Mouse (Mus musculus) liver, adult 2 months (tissue): Measurements from ENCODE around the gene Ppm1d. TPM values are rescaled to one million over a fixed set of nuclear protein-coding genes. Genes with fewer than 3 reads are reported as not detected.

Experiments
- DNase-seq: peaks from one replicate; pipeline ENCODE4 v3.0.0-alpha.2; 2011; ENCODE audit warnings: low read depth, low spot score; ENCODE audit errors: extremely low read depth
- H3K27ac ChIP-seq: fragments of 200-500 bp; replicated peaks from 2 replicates; pipeline ENCODE4 v1.5.1; 2012; ENCODE audit warnings: low read depth, mild to moderate bottlenecking, control low read depth, inconsistent platforms, low read length; ENCODE audit not compliant: insufficient read depth
- H3K27me3 ChIP-seq: fragments of 200-500 bp; 2 replicates; pipeline ENCODE4 v1.6.1; 2012; ENCODE audit warnings: mild to moderate bottlenecking, moderate library complexity, low read length, inconsistent platforms; ENCODE audit not compliant: control insufficient read depth, insufficient read depth
- H3K36me3 ChIP-seq: fragments of 200-500 bp; 2 replicates; pipeline ENCODE4 v1.6.1; 2012; ENCODE audit warnings: low read length, inconsistent platforms; ENCODE audit not compliant: control insufficient read depth, insufficient read depth
- H3K4me1 ChIP-seq: fragments of 200-500 bp; 2 replicates; pipeline ENCODE4 v1.6.1; 2011; ENCODE audit warnings: low read length; ENCODE audit not compliant: control insufficient read depth, insufficient read depth
- H3K4me3 ChIP-seq: fragments of 200-500 bp; 2 replicates; pipeline ENCODE4 v1.5.1; 2011; ENCODE audit warnings: low read depth, mild to moderate bottlenecking, control low read depth, low read length, moderate library complexity; ENCODE audit not compliant: insufficient read depth
- H3K79me2 ChIP-seq: fragments of 200-500 bp; 2 replicates; pipeline ENCODE4 v1.6.1; 2012; ENCODE audit warnings: inconsistent platforms, mild to moderate bottlenecking, low read length, moderate library complexity; ENCODE audit not compliant: control insufficient read depth, insufficient read depth
- H3K9ac ChIP-seq: fragments of 200-500 bp; 2 replicates; pipeline ENCODE4 v1.6.1; 2012; ENCODE audit warnings: low read depth, mild to moderate bottlenecking, control low read depth, inconsistent platforms, low read length
- CTCF ChIP-seq: fragments of 200-500 bp; IDR thresholded peaks from 2 replicates; pipeline ENCODE4 v1.5.1; 2011; ENCODE audit warnings: low read depth, low read length, control low read depth
- POLR2A ChIP-seq: fragments of 200-500 bp; IDR thresholded peaks from 2 replicates; pipeline ENCODE4 v1.6.1; 2011; ENCODE audit warnings: low read length, control low read depth; ENCODE audit not compliant: insufficient read depth; ENCODE audit errors: extremely low read depth
- WGBS: fragments of 180-500 bp; shearing (Covaris S2); methylation state at CpG from one replicate; pipeline ENCODE4 v1.1.7; 2018; 5-methylcytosine and 5-hydroxymethylcytosine counted together
- polyA plus RNA-seq: library from polyadenylated mRNA; depleted of rRNA; stranded (reverse); fragments of >200 nt; gene quantifications from 2 replicates; pipeline ENCODE4 v1.2.3, GENCODE M21; 2012; rRNA removed
- total RNA-seq: library from RNA; depleted of rRNA; stranded (reverse); fragments of >200 nt; gene quantifications from 2 replicates; pipeline ENCODE4 v1.2.3, GENCODE M21; 2014; rRNA removed

Ppm1d gene
- total RNA-seq, result 2.8 and 3.1 TPM in 2 replicates
- 1.5 and 1.7 TPM in 2 replicates for polyA plus RNA-seq

GRCm38 (mm10) chr11:85310713-85311574 is at the start of gene Ppm1d:
Gene Ppm1d, plus strand, starts transcription at chr11:85311244.
- H3K9ac ChIP-seq, result peak within 1 kb of the TSS; percentile 90
- H3K4me3 ChIP-seq, result peak within 1 kb of the TSS; percentile 87
- TF ChIP-seq CTCF (no peak), POLR2A (peak; percentile 68; the same call in 1 of the 2 replicates)
- WGBS, result under 1% methylated on average over 78 of the region's 78 CpGs
- H3K4me1 ChIP-seq, result peaks cover 9% of the 10 kb centered on the region; the same call in 1 of the 2 replicates
- H3K36me3 ChIP-seq, result no peaks in the 10 kb centered on the region; the same call in 1 of the 2 replicates
- DNase-seq, result peak; percentile 90
- H3K79me2 ChIP-seq, result peaks cover 13% of the 10 kb centered on the region; the same call in 1 of the 2 replicates
- peak within 1 kb of the TSS; percentile 78 for H3K27ac ChIP-seq
- no peaks in the 10 kb centered on the region for H3K27me3 ChIP-seq

GRCm38 (mm10) chr11:85264635-85265034 is 46.4 kb upstream of the Ppm1d start:
- H3K36me3 ChIP-seq, result no peaks in the 10 kb centered on the region
- H3K9ac ChIP-seq, result no peak overlapping the region
- H3K4me1 ChIP-seq, result no peaks in the 10 kb centered on the region
- no peak overlapping the region for H3K27ac ChIP-seq
- 67% methylated on average over 5 of the region's 5 CpGs for WGBS
- TF ChIP-seq CTCF, result no peak
- TF ChIP-seq POLR2A, result no peak
- H3K79me2 ChIP-seq, result no peaks in the 10 kb centered on the region
- H3K27me3 ChIP-seq, result no peaks in the 10 kb centered on the region
- DNase-seq, result no peak
- H3K4me3 ChIP-seq, result no peak overlapping the region

- H3K4me3 ChIP-seq, result no peak overlapping the region
- no peak overlapping the region for H3K27ac ChIP-seq
- H3K36me3 ChIP-seq, result no peaks in the 10 kb centered on the region
- DNase-seq, result no peak
- H3K9ac ChIP-seq, result no peak overlapping the region
- no peaks in the 10 kb centered on the region for H3K27me3 ChIP-seq
- TF ChIP-seq CTCF, result no peak
- TF ChIP-seq POLR2A, result no peak
- 98% methylated on average over 1 of the region's 1 CpGs for WGBS
- no peaks in the 10 kb centered on the region for H3K4me1 ChIP-seq
- no peaks in the 10 kb centered on the region for H3K79me2 ChIP-seq
Measured at GRCm38 (mm10) chr11:85267393-85267792, 43.7 kb upstream of the Ppm1d start.

GRCm38 (mm10) chr11:85270631-85271030 is 40.4 kb upstream of the Ppm1d start:
- peak; percentile 50 for DNase-seq
- 76% methylated on average over 3 of the region's 3 CpGs for WGBS

GRCm38 (mm10) chr11:85273299-85273698 is 37.7 kb upstream of the Ppm1d start:
- Histone ChIP-seq H3K27ac (no peak overlapping the region), H3K79me2 (no peaks in the 10 kb centered on the region), H3K9ac (no peak overlapping the region), H3K36me3 (no peaks in the 10 kb centered on the region), H3K4me3 (no peak overlapping the region), H3K27me3 (no peaks in the 10 kb centered on the region), H3K4me1 (no peaks in the 10 kb centered on the region)
- 78% methylated on average over 6 of the region's 6 CpGs for WGBS
- TF ChIP-seq CTCF (peak; percentile 36; the same call in 1 of the 2 replicates), POLR2A (no peak)
- no peak for DNase-seq

More at GRCm38 (mm10) chr11:85270631-85271030, 40.4 kb upstream of the Ppm1d start:
- TF ChIP-seq CTCF (peak; percentile 33; the same call in 1 of the 2 replicates), POLR2A (no peak)
- H3K27ac ChIP-seq, result no peak overlapping the region
- no peaks in the 10 kb centered on the region for H3K36me3 ChIP-seq
- H3K4me3 ChIP-seq, result no peak overlapping the region
- H3K27me3 ChIP-seq, result no peaks in the 10 kb centered on the region
- H3K4me1 ChIP-seq, result no peaks in the 10 kb centered on the region
- H3K79me2 ChIP-seq, result no peaks in the 10 kb centered on the region
- H3K9ac ChIP-seq, result no peak overlapping the region
